Mouse (Mus musculus): Measurements from ENCODE around the gene Tmc5. TPM values are rescaled to one million over a fixed set of nuclear protein-coding genes. Genes with fewer than 3 reads are reported as not detected.

The Tmc5 gene
- polyA plus RNA-seq (2012; rRNA removed; ENCODE audit: low replicate concordance) = 0.32 and 1.0 TPM in 2 replicates

GRCm38 (mm10) chr7:118597201-118597600 is at the start of gene Tmc5:
Gene Tmc5, plus strand, starts transcription at chr7:118597297.

GRCm38 (mm10) chr7:118584257-118584907 is 12.7 kb upstream of the Tmc5 start, which contains the start of gene Tmc7:
Gene Tmc7, minus strand, starts transcription at chr7:118584736.

GRCm38 (mm10) chr7:118705101-118705961 is 108.2 kb downstream of the Tmc5 start, which contains the start of gene Gde1:
Gene Gde1, minus strand, starts transcription at chr7:118705778.

GRCm38 (mm10) chr7:118712228-118713173 is 115.4 kb downstream of the Tmc5 start, which contains the start of gene Ccp110:
Gene Ccp110, plus strand, starts transcription at chr7:118712552.

Other genes with a start within 250 kb of the Tmc5 start
- 1.6 and 1.8 TPM in 2 replicates for gene Syt17, start 149.1 kb upstream of the Tmc5 start, polyA plus RNA-seq (2012; rRNA removed; ENCODE audit: low replicate concordance)
- gene Itpripl2, start 105.3 kb upstream of the Tmc5 start, polyA plus RNA-seq (2012; rRNA removed; ENCODE audit: low replicate concordance) = 16.8 and 32.7 TPM in 2 replicates
- 43.3 and 46.7 TPM in 2 replicates for gene Coq7, start 63.9 kb upstream of the Tmc5 start, polyA plus RNA-seq (2012; rRNA removed; ENCODE audit: low replicate concordance)
- gene Tmc7, start 12.6 kb upstream of the Tmc5 start, polyA plus RNA-seq (2012; rRNA removed; ENCODE audit: low replicate concordance) = 0.42 and 2.3 TPM in 2 replicates
- gene Gde1, start 108.5 kb downstream of the Tmc5 start, polyA plus RNA-seq (2012; rRNA removed; ENCODE audit: low replicate concordance) = 118 and 616 TPM in 2 replicates
- gene Ccp110, start 115.3 kb downstream of the Tmc5 start, polyA plus RNA-seq (2012; rRNA removed; ENCODE audit: low replicate concordance) = 1.4 and 2.5 TPM in 2 replicates
- gene Vps35l, start 142.9 kb downstream of the Tmc5 start, polyA plus RNA-seq (2012; rRNA removed; ENCODE audit: low replicate concordance) = 33.4 and 40.4 TPM in 2 replicates